Mouse (Mus musculus): ENCODE results near the gene Ndufaf7.

Gene Ndufaf7

GRCm38 (mm10) chr17:78983166-78983565 lies 46.2 kb downstream of the Ndufaf7 start:
- H3K4me3 ChIP-seq (replicated peaks; ENCODE audit: low read length) = no peak overlapping the region
- no peak for TF ChIP-seq CTCF (conservative IDR thresholded peaks at IDR 0.05; ENCODE audit: low read length)
- no peak for TF ChIP-seq POU5F1 (IDR thresholded peaks at IDR 0.05; ENCODE audit: borderline replicate concordance, low read length)
- no peak for TF ChIP-seq NANOG (IDR thresholded peaks at IDR 0.05; ENCODE audit: borderline replicate concordance, low read length)
- H3K4me1 ChIP-seq (replicated peaks; ENCODE audit: low read depth, low read length) = no peaks in the 10 kb centered on the region
- no peaks in the 10 kb centered on the region for H3K27me3 ChIP-seq (ENCODE audit: insufficient read depth, low read length)
- H3K36me3 ChIP-seq (ENCODE audit: insufficient read depth, low read length) = peaks cover 18% of the 10 kb centered on the region
- H3K9me3 ChIP-seq (ENCODE audit: low read length) = no peaks in the 10 kb centered on the region

GRCm38 (mm10) chr17:78983736-78984135 lies 46.8 kb downstream of the Ndufaf7 start:
- Histone ChIP-seq H3K4me1 (replicated peaks; ENCODE audit: low read depth, low read length) (no peaks in the 10 kb centered on the region), H3K27me3 (ENCODE audit: insufficient read depth, low read length) (no peaks in the 10 kb centered on the region), H3K9me3 (ENCODE audit: low read length) (no peaks in the 10 kb centered on the region), H3K36me3 (ENCODE audit: insufficient read depth, low read length) (peaks cover 18% of the 10 kb centered on the region), H3K4me3 (replicated peaks; ENCODE audit: low read length) (no peak overlapping the region)
- TF ChIP-seq CTCF (conservative IDR thresholded peaks at IDR 0.05; ENCODE audit: low read length) (no peak), POU5F1 (IDR thresholded peaks at IDR 0.05; ENCODE audit: borderline replicate concordance, low read length) (no peak), NANOG (IDR thresholded peaks at IDR 0.05; ENCODE audit: borderline replicate concordance, low read length) (no peak)

- no peaks in the 10 kb centered on the region for H3K36me3 ChIP-seq (ENCODE audit: insufficient read depth, low read length)
- H3K27me3 ChIP-seq (ENCODE audit: insufficient read depth, low read length) = no peaks in the 10 kb centered on the region
- peaks cover 3% of the 10 kb centered on the region for H3K4me1 ChIP-seq (replicated peaks; ENCODE audit: low read depth, low read length)
- H3K4me3 ChIP-seq (replicated peaks; ENCODE audit: low read length) = no peak overlapping the region
- TF ChIP-seq CTCF (conservative IDR thresholded peaks at IDR 0.05; ENCODE audit: low read length) (no peak), POU5F1 (IDR thresholded peaks at IDR 0.05; ENCODE audit: borderline replicate concordance, low read length) (no peak), NANOG (IDR thresholded peaks at IDR 0.05; ENCODE audit: borderline replicate concordance, low read length) (no peak)
- H3K9me3 ChIP-seq (ENCODE audit: low read length) = no peaks in the 10 kb centered on the region
Observed at GRCm38 (mm10) chr17:78989015-78989414, 52.1 kb downstream of the Ndufaf7 start.

GRCm38 (mm10) chr17:78991549-78991948 lies 54.6 kb downstream of the Ndufaf7 start:
- Histone ChIP-seq H3K4me1 (replicated peaks; ENCODE audit: low read depth, low read length) (peaks cover 3% of the 10 kb centered on the region), H3K36me3 (ENCODE audit: insufficient read depth, low read length) (no peaks in the 10 kb centered on the region), H3K9me3 (ENCODE audit: low read length) (no peaks in the 10 kb centered on the region), H3K27me3 (ENCODE audit: insufficient read depth, low read length) (no peaks in the 10 kb centered on the region), H3K4me3 (replicated peaks; ENCODE audit: low read length) (no peak overlapping the region)
- TF ChIP-seq NANOG (IDR thresholded peaks at IDR 0.05; ENCODE audit: borderline replicate concordance, low read length) (no peak), POU5F1 (IDR thresholded peaks at IDR 0.05; ENCODE audit: borderline replicate concordance, low read length) (no peak), CTCF (conservative IDR thresholded peaks at IDR 0.05; ENCODE audit: low read length) (no peak)

GRCm38 (mm10) chr17:78992303-78993027 lies 55.5 kb downstream of the Ndufaf7 start:
- H3K4me3 ChIP-seq (replicated peaks; ENCODE audit: low read length) = no peak overlapping the region
- H3K4me1 ChIP-seq (replicated peaks; ENCODE audit: low read depth, low read length) = peaks cover 3% of the 10 kb centered on the region
- no peaks in the 10 kb centered on the region for H3K9me3 ChIP-seq (ENCODE audit: low read length)
- TF ChIP-seq CTCF (conservative IDR thresholded peaks at IDR 0.05; ENCODE audit: low read length) (no peak), POU5F1 (IDR thresholded peaks at IDR 0.05; ENCODE audit: borderline replicate concordance, low read length) (no peak), NANOG (IDR thresholded peaks at IDR 0.05; ENCODE audit: borderline replicate concordance, low read length) (no peak)
- H3K36me3 ChIP-seq (ENCODE audit: insufficient read depth, low read length) = no peaks in the 10 kb centered on the region
- H3K27me3 ChIP-seq (ENCODE audit: insufficient read depth, low read length) = no peaks in the 10 kb centered on the region

- Histone ChIP-seq H3K4me1 (replicated peaks; ENCODE audit: low read depth, low read length) (peaks cover 3% of the 10 kb centered on the region), H3K4me3 (replicated peaks; ENCODE audit: low read length) (no peak overlapping the region)
Observed at GRCm38 (mm10) chr17:78993670-78994069, 56.7 kb downstream of the Ndufaf7 start.

GRCm38 (mm10) chr17:78994382-78994781 lies 57.4 kb downstream of the Ndufaf7 start:
- no peaks in the 10 kb centered on the region for H3K9me3 ChIP-seq (ENCODE audit: low read length)
- no peak for TF ChIP-seq CTCF (conservative IDR thresholded peaks at IDR 0.05; ENCODE audit: low read length)
- no peak for TF ChIP-seq POU5F1 (IDR thresholded peaks at IDR 0.05; ENCODE audit: borderline replicate concordance, low read length)
- peaks cover 3% of the 10 kb centered on the region for H3K4me1 ChIP-seq (replicated peaks; ENCODE audit: low read depth, low read length)
- no peaks in the 10 kb centered on the region for H3K27me3 ChIP-seq (ENCODE audit: insufficient read depth, low read length)
- no peak overlapping the region for H3K4me3 ChIP-seq (replicated peaks; ENCODE audit: low read length)
- H3K36me3 ChIP-seq (ENCODE audit: insufficient read depth, low read length) = no peaks in the 10 kb centered on the region

More at GRCm38 (mm10) chr17:78993670-78994069, 56.7 kb downstream of the Ndufaf7 start:
- Histone ChIP-seq H3K9me3 (ENCODE audit: low read length) (no peaks in the 10 kb centered on the region), H3K36me3 (ENCODE audit: insufficient read depth, low read length) (no peaks in the 10 kb centered on the region), H3K27me3 (ENCODE audit: insufficient read depth, low read length) (no peaks in the 10 kb centered on the region)
- TF ChIP-seq POU5F1 (IDR thresholded peaks at IDR 0.05; ENCODE audit: borderline replicate concordance, low read length) (no peak), NANOG (IDR thresholded peaks at IDR 0.05; ENCODE audit: borderline replicate concordance, low read length) (no peak)

GRCm38 (mm10) chr17:78994931-78995820 lies 58.2 kb downstream of the Ndufaf7 start:
- Histone ChIP-seq H3K27me3 (ENCODE audit: insufficient read depth, low read length) (no peaks in the 10 kb centered on the region), H3K9me3 (ENCODE audit: low read length) (no peaks in the 10 kb centered on the region), H3K36me3 (ENCODE audit: insufficient read depth, low read length) (no peaks in the 10 kb centered on the region), H3K4me1 (replicated peaks; ENCODE audit: low read depth, low read length) (peaks cover 3% of the 10 kb centered on the region), H3K4me3 (replicated peaks; ENCODE audit: low read length) (no peak overlapping the region)
- TF ChIP-seq CTCF (conservative IDR thresholded peaks at IDR 0.05; ENCODE audit: low read length) = no peak
- TF ChIP-seq NANOG (IDR thresholded peaks at IDR 0.05; ENCODE audit: borderline replicate concordance, low read length) = no peak
- TF ChIP-seq POU5F1 (IDR thresholded peaks at IDR 0.05; ENCODE audit: borderline replicate concordance, low read length) = no peak
